Mouse (Mus musculus): ENCODE results near the gene Gm28048. TPM values are rescaled to one million over a fixed set of nuclear protein-coding genes. Genes with fewer than 3 reads are reported as not detected.

Gm28048 gene
- polyA plus RNA-seq, 1 experiment from 2014 or later: 3.6 TPM

GRCm38 (mm10) chr11:22964401-22964800 lies 17.5 kb downstream of the Gm28048 start:
- Histone ChIP-seq H3K27ac (no peak overlapping the region), H3K4me1 (no peaks in the 10 kb centered on the region), H3K9ac (no peak overlapping the region), H3K4me3 (no peak overlapping the region), H3K36me3 (replicated peaks) (no peaks in the 10 kb centered on the region), H3K4me2 (no peak overlapping the region), H3K27me3 (replicated peaks) (no peaks in the 10 kb centered on the region), H3K9me3 (peaks cover 3% of the 10 kb centered on the region; the same call in 1 of the 2 replicates)
- WGBS: 82% methylated on average over 4 of the region's 4 CpGs
- no peak for ATAC-seq (replicated peaks)

- no peak overlapping the region for H3K27ac ChIP-seq
- 97% methylated on average over 1 of the region's 1 CpGs for WGBS
- no peak overlapping the region for H3K4me2 ChIP-seq
- no peak overlapping the region for H3K4me3 ChIP-seq
- no peak for ATAC-seq (replicated peaks)
- H3K27me3 ChIP-seq (replicated peaks): no peaks in the 10 kb centered on the region
- no peaks in the 10 kb centered on the region for H3K4me1 ChIP-seq
- no peaks in the 10 kb centered on the region for H3K9me3 ChIP-seq
- no peaks in the 10 kb centered on the region for H3K36me3 ChIP-seq (replicated peaks)
- H3K9ac ChIP-seq: no peak overlapping the region
These were observed 19.8 kb downstream of the Gm28048 start for GRCm38 (mm10) chr11:22962101-22962500.

GRCm38 (mm10) chr11:22957791-22958374 lies 24.0 kb downstream of the Gm28048 start:
- WGBS: 92% methylated on average over 4 of the region's 4 CpGs
- no peak for ATAC-seq (replicated peaks)
- H3K4me1 ChIP-seq: no peaks in the 10 kb centered on the region
- H3K27me3 ChIP-seq (replicated peaks): no peaks in the 10 kb centered on the region
- no peak overlapping the region for H3K4me2 ChIP-seq
- H3K27ac ChIP-seq: no peak overlapping the region
- no peaks in the 10 kb centered on the region for H3K9me3 ChIP-seq
- H3K9ac ChIP-seq: no peak overlapping the region
- H3K36me3 ChIP-seq (replicated peaks): no peaks in the 10 kb centered on the region
- no peak overlapping the region for H3K4me3 ChIP-seq

- 0 out of 2 replicates have a peak, but pooled peaks have one; percentile 33 for ATAC-seq (replicated peaks)
- Histone ChIP-seq H3K27ac (no peak overlapping the region), H3K4me1 (no peaks in the 10 kb centered on the region), H3K36me3 (replicated peaks) (no peaks in the 10 kb centered on the region), H3K9ac (no peak overlapping the region), H3K4me3 (no peak overlapping the region), H3K4me2 (no peak overlapping the region), H3K9me3 (no peaks in the 10 kb centered on the region), H3K27me3 (replicated peaks) (no peaks in the 10 kb centered on the region)
- WGBS: 76% methylated on average over 4 of the region's 4 CpGs
These were observed 25.1 kb downstream of the Gm28048 start for GRCm38 (mm10) chr11:22956830-22957229.

GRCm38 (mm10) chr11:22956346-22956745 lies 25.5 kb downstream of the Gm28048 start:
- ATAC-seq (replicated peaks): no peak
- WGBS: 91% methylated on average over 6 of the region's 6 CpGs
- H3K9ac ChIP-seq: no peak overlapping the region
- no peak overlapping the region for H3K4me2 ChIP-seq
- H3K27me3 ChIP-seq (replicated peaks): no peaks in the 10 kb centered on the region
- no peaks in the 10 kb centered on the region for H3K9me3 ChIP-seq
- H3K27ac ChIP-seq: no peak overlapping the region
- H3K36me3 ChIP-seq (replicated peaks): no peaks in the 10 kb centered on the region
- no peaks in the 10 kb centered on the region for H3K4me1 ChIP-seq
- no peak overlapping the region for H3K4me3 ChIP-seq

- H3K27ac ChIP-seq: no peak overlapping the region
- WGBS: 92% methylated on average over 7 of the region's 7 CpGs
- H3K9me3 ChIP-seq: no peaks in the 10 kb centered on the region
- no peak for ATAC-seq (replicated peaks)
- H3K4me2 ChIP-seq: no peak overlapping the region
- H3K9ac ChIP-seq: no peak overlapping the region
- H3K36me3 ChIP-seq (replicated peaks): no peaks in the 10 kb centered on the region
- H3K4me3 ChIP-seq: no peak overlapping the region
- no peaks in the 10 kb centered on the region for H3K4me1 ChIP-seq
- H3K27me3 ChIP-seq (replicated peaks): no peaks in the 10 kb centered on the region
These were observed 29.2 kb downstream of the Gm28048 start for GRCm38 (mm10) chr11:22952668-22953067.

- 92% methylated on average over 6 of the region's 6 CpGs for WGBS
- Histone ChIP-seq H3K4me3 (no peak overlapping the region), H3K27me3 (replicated peaks) (no peaks in the 10 kb centered on the region), H3K4me1 (no peaks in the 10 kb centered on the region), H3K9me3 (no peaks in the 10 kb centered on the region), H3K27ac (no peak overlapping the region), H3K4me2 (no peak overlapping the region), H3K9ac (no peak overlapping the region), H3K36me3 (replicated peaks) (no peaks in the 10 kb centered on the region)
- no peak for ATAC-seq (replicated peaks)
These were observed 31.8 kb downstream of the Gm28048 start for GRCm38 (mm10) chr11:22950131-22950530.

GRCm38 (mm10) chr11:22949101-22949500 lies 32.8 kb downstream of the Gm28048 start:
- H3K4me3 ChIP-seq: no peak overlapping the region
- 91% methylated on average over 1 of the region's 1 CpGs for WGBS
- H3K27me3 ChIP-seq (replicated peaks): no peaks in the 10 kb centered on the region
- H3K36me3 ChIP-seq (replicated peaks): no peaks in the 10 kb centered on the region
- ATAC-seq (replicated peaks): no peak
- H3K9ac ChIP-seq: no peak overlapping the region
- H3K4me2 ChIP-seq: no peak overlapping the region
- H3K9me3 ChIP-seq: no peaks in the 10 kb centered on the region
- no peaks in the 10 kb centered on the region for H3K4me1 ChIP-seq
- H3K27ac ChIP-seq: no peak overlapping the region

- ATAC-seq (replicated peaks): no peak
- no peaks in the 10 kb centered on the region for H3K27me3 ChIP-seq (replicated peaks)
- H3K27ac ChIP-seq: no peak overlapping the region
- H3K36me3 ChIP-seq (replicated peaks): no peaks in the 10 kb centered on the region
- WGBS: 84% methylated on average over 2 of the region's 2 CpGs
- no peaks in the 10 kb centered on the region for H3K9me3 ChIP-seq
- no peak overlapping the region for H3K4me3 ChIP-seq
- no peaks in the 10 kb centered on the region for H3K4me1 ChIP-seq
- H3K4me2 ChIP-seq: no peak overlapping the region
- H3K9ac ChIP-seq: no peak overlapping the region
These were observed 42.9 kb downstream of the Gm28048 start for GRCm38 (mm10) chr11:22938983-22939382.

GRCm38 (mm10) chr11:22937716-22938316 lies 44.1 kb downstream of the Gm28048 start:
- no peak overlapping the region for H3K27ac ChIP-seq
- H3K9me3 ChIP-seq: no peaks in the 10 kb centered on the region
- H3K4me2 ChIP-seq: no peak overlapping the region
- no peaks in the 10 kb centered on the region for H3K4me1 ChIP-seq
- H3K9ac ChIP-seq: no peak overlapping the region
- H3K4me3 ChIP-seq: no peak overlapping the region
- WGBS: 97% methylated on average over 4 of the region's 4 CpGs
- H3K27me3 ChIP-seq (replicated peaks): no peaks in the 10 kb centered on the region
- H3K36me3 ChIP-seq (replicated peaks): no peaks in the 10 kb centered on the region
- no peak for ATAC-seq (replicated peaks)

- no peaks in the 10 kb centered on the region for H3K9me3 ChIP-seq
- ATAC-seq (replicated peaks): no peak
- H3K36me3 ChIP-seq (replicated peaks): no peaks in the 10 kb centered on the region
- 55% methylated on average over 5 of the region's 5 CpGs for WGBS
- no peak overlapping the region for H3K4me3 ChIP-seq
- H3K27ac ChIP-seq: no peak overlapping the region
- H3K4me1 ChIP-seq: no peaks in the 10 kb centered on the region
- no peak overlapping the region for H3K4me2 ChIP-seq
- no peak overlapping the region for H3K9ac ChIP-seq
- no peaks in the 10 kb centered on the region for H3K27me3 ChIP-seq (replicated peaks)
These were observed 45.3 kb downstream of the Gm28048 start for GRCm38 (mm10) chr11:22936446-22937125.

GRCm38 (mm10) chr11:22932167-22932566 lies 49.7 kb downstream of the Gm28048 start:
- no peak for ATAC-seq (replicated peaks)
- no peak overlapping the region for H3K9ac ChIP-seq
- no peak overlapping the region for H3K27ac ChIP-seq
- no peaks in the 10 kb centered on the region for H3K36me3 ChIP-seq (replicated peaks)
- no peaks in the 10 kb centered on the region for H3K27me3 ChIP-seq (replicated peaks)
- H3K4me3 ChIP-seq: no peak overlapping the region
- H3K4me2 ChIP-seq: no peak overlapping the region
- no peaks in the 10 kb centered on the region for H3K9me3 ChIP-seq
- no peaks in the 10 kb centered on the region for H3K4me1 ChIP-seq

Measured in midbrain, embryonic 15.5 days (tissue).